Mouse (Mus musculus): ENCODE measurements around the gene Grem1. TPM values are rescaled to one million over a fixed set of nuclear protein-coding genes. Genes with fewer than 3 reads are reported as not detected.

Gene Grem1
- polyA plus RNA-seq, 1 experiment: 6.4 TPM

DNA sequence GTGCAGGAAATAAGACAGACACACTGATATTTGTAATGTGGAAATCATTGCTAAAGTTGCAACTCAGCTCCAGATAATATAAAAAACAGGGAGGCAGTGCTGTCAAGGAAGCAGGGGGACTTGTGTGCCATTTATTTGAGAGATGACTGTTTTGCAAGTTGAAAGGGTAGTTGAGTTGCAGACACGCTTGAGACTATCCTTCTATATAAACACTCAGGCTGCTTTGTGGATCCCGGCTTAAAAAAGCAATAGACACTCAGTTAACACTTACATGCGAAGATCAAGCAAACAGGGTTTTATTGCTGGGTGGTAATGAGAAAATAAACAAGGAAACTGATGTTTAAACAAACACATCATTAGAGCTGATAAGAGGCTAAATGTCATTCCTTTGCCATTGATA lies 26.4 kb upstream of the Grem1 start:
- no peaks in the 10 kb centered on the region for H3K27me3 ChIP-seq (ENCODE audit: control insufficient read depth, insufficient read depth, low read length, poor library complexity, severe bottlenecking)
- no peak overlapping the region for H3K9ac ChIP-seq (ENCODE audit: low read depth, poor library complexity, severe bottlenecking)
- no peaks in the 10 kb centered on the region for H3K9me3 ChIP-seq (replicated peaks; ENCODE audit: control insufficient read depth, insufficient read depth, low read length, poor library complexity, severe bottlenecking)
- H3K36me3 ChIP-seq (ENCODE audit: control insufficient read depth, insufficient read depth, low read length, poor library complexity, severe bottlenecking): no peaks in the 10 kb centered on the region
- TF ChIP-seq CTCF (IDR thresholded peaks at IDR 0.05; ENCODE audit: low read depth, low read length): no peak
- no peak for TF ChIP-seq EP300 (IDR thresholded peaks at IDR 0.05; ENCODE audit: insufficient read depth, low read depth, low read length)
- TF ChIP-seq POLR2A (IDR thresholded peaks at IDR 0.05; ENCODE audit: insufficient read depth, low read length): no peak
- H3K4me3 ChIP-seq (ENCODE audit: low read depth, low read length): no peak overlapping the region
- no peak overlapping the region for H3K27ac ChIP-seq (ENCODE audit: insufficient read depth, low read length)
- H3K4me1 ChIP-seq (ENCODE audit: control insufficient read depth, insufficient read depth, low read length): no peaks in the 10 kb centered on the region

DNA sequence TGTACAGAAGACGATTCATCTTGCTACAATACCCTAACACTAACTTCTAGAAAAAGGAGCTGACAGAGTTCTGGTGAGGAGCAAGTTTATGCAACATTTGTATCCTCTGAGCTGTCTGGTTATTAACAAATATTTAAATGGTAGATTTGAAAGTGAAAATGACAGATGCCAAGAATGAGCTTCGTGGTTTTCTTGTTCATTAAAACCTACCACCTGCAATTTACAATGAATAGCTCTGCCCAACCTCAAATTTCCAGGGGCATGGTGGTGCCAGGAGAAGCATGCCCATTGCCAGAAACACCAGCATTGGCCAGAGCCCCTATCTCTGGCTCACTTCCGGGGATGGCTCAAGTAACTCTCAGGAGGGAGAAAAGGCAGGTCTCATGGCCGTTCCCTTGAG lies 23.1 kb upstream of the Grem1 start:
- Histone ChIP-seq H3K9me3 (replicated peaks; ENCODE audit: control insufficient read depth, insufficient read depth, low read length, poor library complexity, severe bottlenecking) (no peaks in the 10 kb centered on the region), H3K27ac (ENCODE audit: insufficient read depth, low read length) (no peak overlapping the region), H3K4me3 (ENCODE audit: low read depth, low read length) (no peak overlapping the region), H3K27me3 (ENCODE audit: control insufficient read depth, insufficient read depth, low read length, poor library complexity, severe bottlenecking) (no peaks in the 10 kb centered on the region), H3K9ac (ENCODE audit: low read depth, poor library complexity, severe bottlenecking) (no peak overlapping the region), H3K4me1 (ENCODE audit: control insufficient read depth, insufficient read depth, low read length) (no peaks in the 10 kb centered on the region), H3K36me3 (ENCODE audit: control insufficient read depth, insufficient read depth, low read length, poor library complexity, severe bottlenecking) (no peaks in the 10 kb centered on the region)
- no peak for TF ChIP-seq CTCF (IDR thresholded peaks at IDR 0.05; ENCODE audit: low read depth, low read length)
- no peak for TF ChIP-seq POLR2A (IDR thresholded peaks at IDR 0.05; ENCODE audit: insufficient read depth, low read length)
- TF ChIP-seq EP300 (IDR thresholded peaks at IDR 0.05; ENCODE audit: insufficient read depth, low read depth, low read length): no peak

DNA sequence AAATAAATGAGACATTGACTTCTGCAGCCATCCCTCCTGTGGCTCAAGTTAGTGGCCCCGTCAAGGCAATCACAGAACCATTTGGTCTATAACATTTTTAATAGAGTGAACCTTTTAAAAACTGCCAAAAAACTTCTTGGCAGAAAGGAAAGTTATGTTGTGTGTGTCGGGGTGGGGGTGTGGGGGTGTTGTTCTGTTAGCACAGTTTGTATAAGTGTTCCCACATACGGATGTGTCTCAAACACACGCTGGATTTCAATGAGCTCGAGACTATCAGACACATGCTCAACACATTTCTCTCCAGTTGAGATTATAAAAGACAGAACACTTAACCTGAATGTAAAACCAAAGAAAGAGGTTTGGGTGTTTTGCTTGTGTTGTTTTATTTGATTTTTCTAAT lies 22.7 kb upstream of the Grem1 start:
- no peaks in the 10 kb centered on the region for H3K9me3 ChIP-seq (replicated peaks; ENCODE audit: control insufficient read depth, insufficient read depth, low read length, poor library complexity, severe bottlenecking)
- no peak overlapping the region for H3K4me3 ChIP-seq (ENCODE audit: low read depth, low read length)
- H3K27ac ChIP-seq (ENCODE audit: insufficient read depth, low read length): no peak overlapping the region
- H3K36me3 ChIP-seq (ENCODE audit: control insufficient read depth, insufficient read depth, low read length, poor library complexity, severe bottlenecking): no peaks in the 10 kb centered on the region
- no peak for TF ChIP-seq POLR2A (IDR thresholded peaks at IDR 0.05; ENCODE audit: insufficient read depth, low read length)
- no peaks in the 10 kb centered on the region for H3K27me3 ChIP-seq (ENCODE audit: control insufficient read depth, insufficient read depth, low read length, poor library complexity, severe bottlenecking)
- no peak overlapping the region for H3K9ac ChIP-seq (ENCODE audit: low read depth, poor library complexity, severe bottlenecking)
- no peaks in the 10 kb centered on the region for H3K4me1 ChIP-seq (ENCODE audit: control insufficient read depth, insufficient read depth, low read length)

DNA sequence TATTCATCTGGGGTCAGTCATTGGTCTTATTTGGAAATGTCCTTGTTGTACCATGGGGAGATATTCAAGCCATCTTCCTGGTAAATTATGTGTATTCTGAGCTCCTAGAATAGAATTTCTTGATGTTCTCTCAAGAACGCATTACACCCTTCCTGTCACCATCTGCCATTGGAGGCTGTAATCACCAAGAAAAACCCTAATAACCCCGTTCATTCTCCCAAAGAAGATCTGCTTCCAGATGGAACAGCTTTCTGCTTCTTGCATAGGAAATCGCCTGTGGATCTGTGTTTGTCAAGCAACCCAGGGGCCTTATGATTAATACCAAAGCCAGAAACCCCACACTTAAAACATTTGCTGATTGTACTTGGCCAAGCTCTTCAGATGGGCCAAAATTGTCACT lies 20.9 kb upstream of the Grem1 start:
- no peak for TF ChIP-seq EP300 (IDR thresholded peaks at IDR 0.05; ENCODE audit: insufficient read depth, low read depth, low read length)
- TF ChIP-seq CTCF (IDR thresholded peaks at IDR 0.05; ENCODE audit: low read depth, low read length): no peak
- no peak for TF ChIP-seq POLR2A (IDR thresholded peaks at IDR 0.05; ENCODE audit: insufficient read depth, low read length)
- Histone ChIP-seq H3K27ac (ENCODE audit: insufficient read depth, low read length) (no peak overlapping the region), H3K27me3 (ENCODE audit: control insufficient read depth, insufficient read depth, low read length, poor library complexity, severe bottlenecking) (no peaks in the 10 kb centered on the region), H3K4me3 (ENCODE audit: low read depth, low read length) (no peak overlapping the region), H3K36me3 (ENCODE audit: control insufficient read depth, insufficient read depth, low read length, poor library complexity, severe bottlenecking) (no peaks in the 10 kb centered on the region), H3K9ac (ENCODE audit: low read depth, poor library complexity, severe bottlenecking) (no peak overlapping the region), H3K4me1 (ENCODE audit: control insufficient read depth, insufficient read depth, low read length) (no peaks in the 10 kb centered on the region), H3K9me3 (replicated peaks; ENCODE audit: control insufficient read depth, insufficient read depth, low read length, poor library complexity, severe bottlenecking) (no peaks in the 10 kb centered on the region)

DNA sequence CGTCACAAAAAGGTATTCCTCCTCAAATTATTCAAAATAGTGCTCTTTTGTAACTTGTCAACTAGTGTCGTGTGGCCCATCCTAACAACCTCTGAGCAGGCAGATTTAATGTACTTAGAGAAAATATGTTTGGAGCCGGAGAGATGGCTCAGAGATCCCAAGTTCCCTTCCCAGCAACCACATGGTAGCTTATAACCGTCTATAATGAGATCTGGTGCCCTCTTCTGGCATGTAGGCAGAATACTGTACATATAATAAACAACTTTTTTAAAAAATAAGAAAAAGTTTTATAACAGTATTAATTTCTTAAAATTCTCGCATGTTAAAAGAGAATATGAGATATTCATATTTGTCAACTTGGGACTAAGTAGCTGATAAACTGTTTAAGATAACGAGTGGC lies 19.6 kb upstream of the Grem1 start:
- no peak overlapping the region for H3K27ac ChIP-seq (ENCODE audit: insufficient read depth, low read length)
- TF ChIP-seq CTCF (IDR thresholded peaks at IDR 0.05; ENCODE audit: low read depth, low read length) (no peak), EP300 (IDR thresholded peaks at IDR 0.05; ENCODE audit: insufficient read depth, low read depth, low read length) (no peak), POLR2A (IDR thresholded peaks at IDR 0.05; ENCODE audit: insufficient read depth, low read length) (no peak)
- no peak overlapping the region for H3K4me3 ChIP-seq (ENCODE audit: low read depth, low read length)
- no peaks in the 10 kb centered on the region for H3K27me3 ChIP-seq (ENCODE audit: control insufficient read depth, insufficient read depth, low read length, poor library complexity, severe bottlenecking)
- H3K9me3 ChIP-seq (replicated peaks; ENCODE audit: control insufficient read depth, insufficient read depth, low read length, poor library complexity, severe bottlenecking): no peaks in the 10 kb centered on the region
- H3K4me1 ChIP-seq (ENCODE audit: control insufficient read depth, insufficient read depth, low read length): no peaks in the 10 kb centered on the region
- H3K9ac ChIP-seq (ENCODE audit: low read depth, poor library complexity, severe bottlenecking): no peak overlapping the region
- no peaks in the 10 kb centered on the region for H3K36me3 ChIP-seq (ENCODE audit: control insufficient read depth, insufficient read depth, low read length, poor library complexity, severe bottlenecking)

DNA sequence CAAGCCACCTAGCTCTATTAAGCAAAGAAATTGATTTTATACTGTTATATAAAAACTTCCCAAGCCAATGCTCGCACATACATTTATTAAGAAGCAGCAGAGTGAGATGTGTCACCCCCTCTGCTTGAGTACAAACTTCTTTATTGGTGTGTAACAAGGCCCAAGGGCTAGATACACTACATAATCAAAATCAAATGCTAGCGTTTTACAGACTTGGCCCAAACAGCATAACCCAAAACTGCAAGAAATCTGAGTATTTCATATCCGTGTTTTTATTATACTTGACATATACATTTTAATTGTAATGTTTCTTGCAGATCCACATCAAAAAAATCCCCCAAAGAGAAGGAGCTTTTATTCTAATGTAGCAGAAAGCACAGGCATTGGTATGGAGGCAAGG lies 17.9 kb upstream of the Grem1 start:
- no peak for TF ChIP-seq EP300 (IDR thresholded peaks at IDR 0.05; ENCODE audit: insufficient read depth, low read depth, low read length)
- TF ChIP-seq POLR2A (IDR thresholded peaks at IDR 0.05; ENCODE audit: insufficient read depth, low read length): no peak
- TF ChIP-seq CTCF (IDR thresholded peaks at IDR 0.05; ENCODE audit: low read depth, low read length): no peak
- H3K4me1 ChIP-seq (ENCODE audit: control insufficient read depth, insufficient read depth, low read length): no peaks in the 10 kb centered on the region
- no peak overlapping the region for H3K4me3 ChIP-seq (ENCODE audit: low read depth, low read length)
- no peak overlapping the region for H3K27ac ChIP-seq (ENCODE audit: insufficient read depth, low read length)
- no peak overlapping the region for H3K9ac ChIP-seq (ENCODE audit: low read depth, poor library complexity, severe bottlenecking)
- no peaks in the 10 kb centered on the region for H3K9me3 ChIP-seq (replicated peaks; ENCODE audit: control insufficient read depth, insufficient read depth, low read length, poor library complexity, severe bottlenecking)
- no peaks in the 10 kb centered on the region for H3K27me3 ChIP-seq (ENCODE audit: control insufficient read depth, insufficient read depth, low read length, poor library complexity, severe bottlenecking)
- no peaks in the 10 kb centered on the region for H3K36me3 ChIP-seq (ENCODE audit: control insufficient read depth, insufficient read depth, low read length, poor library complexity, severe bottlenecking)
